Mouse (Mus musculus) intestine, embryonic 14.5 days (tissue): ENCODE measurements around the gene Ninl. TPM values are rescaled to one million over a fixed set of nuclear protein-coding genes. Genes with fewer than 3 reads are reported as not detected.

Experiments used
- ATAC-seq: fragments of 200-750 bp; cut with Nextera tagmentation; replicated peaks from 2 replicates; pipeline ENCODE4 v1.8.0; 2017; ENCODE audit warnings: low read depth, moderate number of reproducible peaks, moderate TSS enrichment, moderate library complexity; ENCODE audit not compliant: low FRiP score, low TSS enrichment
- DNase-seq: peaks from one replicate; pipeline ENCODE4 v3.0.0-alpha.2; 2018; ENCODE audit warnings: low spot score
- H3K27ac ChIP-seq: fragments of 300-500 bp; sonication (generic); 2 replicates; pipeline ENCODE4 v1.5.1; 2014; ENCODE audit warnings: low read depth, mild to moderate bottlenecking, control low read depth
- H3K27me3 ChIP-seq: fragments of 300-500 bp; sonication (generic); replicated peaks from 2 replicates; pipeline ENCODE4 v1.6.1; 2014; ENCODE audit warnings: low read length, control low read depth; ENCODE audit not compliant: control insufficient read depth, insufficient read depth
- H3K36me3 ChIP-seq: fragments of 300-500 bp; sonication (generic); 2 replicates; pipeline ENCODE4 v1.6.1; 2014; ENCODE audit warnings: low read length, control low read depth; ENCODE audit not compliant: control insufficient read depth, insufficient read depth
- H3K4me1 ChIP-seq: fragments of 300-500 bp; sonication (generic); replicated peaks from 2 replicates; pipeline ENCODE4 v1.6.1; 2014; ENCODE audit warnings: low read length, control low read depth, mixed read lengths; ENCODE audit not compliant: control insufficient read depth, insufficient read depth
- H3K4me2 ChIP-seq: fragments of 300-500 bp; sonication (generic); 2 replicates; pipeline ENCODE4 v1.6.1; 2014; ENCODE audit warnings: low read length
- H3K4me3 ChIP-seq: fragments of 300-500 bp; sonication (generic); 2 replicates; pipeline ENCODE4 v1.5.1; 2014; ENCODE audit warnings: low read depth, low read length, control low read depth, mixed read lengths
- H3K9ac ChIP-seq: fragments of 300-500 bp; sonication (generic); 2 replicates; pipeline ENCODE4 v1.6.1; 2014; ENCODE audit warnings: mild to moderate bottlenecking, low read length
- H3K9me3 ChIP-seq: fragments of 300-500 bp; sonication (generic); 2 replicates; pipeline ENCODE4 v1.6.1; 2016; ENCODE audit warnings: low read length, control low read depth; ENCODE audit not compliant: control insufficient read depth
- WGBS: fragments of 180-500 bp; shearing (Covaris S2); extraction: QIAGEN DNeasy Blood & Tissue Kit; methylation state at CpG from one replicate; pipeline ENCODE4 v1.1.7; 2014; 5-methylcytosine and 5-hydroxymethylcytosine counted together
- polyA plus RNA-seq: library from polyadenylated mRNA; unstranded; fragments of >200 nt; fragmentation: Nextera tagmentation; extraction: Ambion mirVana; gene quantifications from 2 replicates; pipeline ENCODE4 v1.2.1, GENCODE M21; 2014

The Ninl gene
- polyA plus RNA-seq, 1 experiment from 2014 or later = 10.7 TPM

- Histone ChIP-seq H3K27me3 (no peaks in the 10 kb centered on the region), H3K4me1 (no peaks in the 10 kb centered on the region), H3K9ac (no peak overlapping the region), H3K4me3 (no peak overlapping the region), H3K27ac (no peak overlapping the region), H3K9me3 (no peaks in the 10 kb centered on the region), H3K36me3 (peaks cover 57% of the 10 kb centered on the region), H3K4me2 (no peak overlapping the region)
- ATAC-seq (no peak), DNase-seq (no peak)
- 93% methylated on average over 7 of the region's 7 CpGs for WGBS
Observed at GRCm38 (mm10) chr2:150971856-150972255, 67.3 kb downstream of the Ninl start.

GRCm38 (mm10) chr2:150969231-150969630 is 70.0 kb downstream of the Ninl start:
- H3K4me1 ChIP-seq = no peaks in the 10 kb centered on the region
- DNase-seq (no peak), ATAC-seq (no peak)
- H3K27me3 ChIP-seq = no peaks in the 10 kb centered on the region
- WGBS = 90% methylated on average over 2 of the region's 2 CpGs
- no peak overlapping the region for H3K4me3 ChIP-seq
- H3K9ac ChIP-seq = no peak overlapping the region
- peaks cover 60% of the 10 kb centered on the region for H3K36me3 ChIP-seq
- no peak overlapping the region for H3K4me2 ChIP-seq
- no peak overlapping the region for H3K27ac ChIP-seq
- no peaks in the 10 kb centered on the region for H3K9me3 ChIP-seq

GRCm38 (mm10) chr2:150967491-150967890 is 71.7 kb downstream of the Ninl start:
- DNase-seq = no peak

GRCm38 (mm10) chr2:150965951-150966350 is 73.2 kb downstream of the Ninl start:
- WGBS = 89% methylated on average over 10 of the region's 10 CpGs

More at GRCm38 (mm10) chr2:150967491-150967890, 71.7 kb downstream of the Ninl start:
- no peaks in the 10 kb centered on the region for H3K9me3 ChIP-seq
- no peak overlapping the region for H3K4me3 ChIP-seq
- H3K27ac ChIP-seq = no peak overlapping the region
- H3K4me2 ChIP-seq = no peak overlapping the region
- 80% methylated on average over 2 of the region's 2 CpGs for WGBS
- H3K36me3 ChIP-seq = peaks cover 55% of the 10 kb centered on the region
- H3K9ac ChIP-seq = no peak overlapping the region
- no peak for ATAC-seq
- no peaks in the 10 kb centered on the region for H3K4me1 ChIP-seq
- no peaks in the 10 kb centered on the region for H3K27me3 ChIP-seq

GRCm38 (mm10) chr2:150964641-150965040 is 74.5 kb downstream of the Ninl start:
- no peak overlapping the region for H3K9ac ChIP-seq
- no peaks in the 10 kb centered on the region for H3K9me3 ChIP-seq
- H3K36me3 ChIP-seq = peaks cover 50% of the 10 kb centered on the region
- H3K4me3 ChIP-seq = no peak overlapping the region
- no peak overlapping the region for H3K27ac ChIP-seq
- no peak overlapping the region for H3K4me2 ChIP-seq
- ATAC-seq (no peak), DNase-seq (no peak)
- WGBS = 91% methylated on average over 3 of the region's 3 CpGs
- H3K4me1 ChIP-seq = no peaks in the 10 kb centered on the region
- H3K27me3 ChIP-seq = no peaks in the 10 kb centered on the region

More at GRCm38 (mm10) chr2:150965951-150966350, 73.2 kb downstream of the Ninl start:
- Histone ChIP-seq H3K9ac (no peak overlapping the region), H3K4me3 (no peak overlapping the region), H3K36me3 (peaks cover 55% of the 10 kb centered on the region), H3K4me2 (no peak overlapping the region), H3K27me3 (no peaks in the 10 kb centered on the region), H3K27ac (no peak overlapping the region), H3K9me3 (no peaks in the 10 kb centered on the region), H3K4me1 (no peaks in the 10 kb centered on the region)
- ATAC-seq (no peak), DNase-seq (no peak)

GRCm38 (mm10) chr2:150963246-150963645 is 75.9 kb downstream of the Ninl start:
- H3K9ac ChIP-seq = no peak overlapping the region
- H3K36me3 ChIP-seq = peaks cover 56% of the 10 kb centered on the region
- DNase-seq = no peak
- H3K27me3 ChIP-seq = no peaks in the 10 kb centered on the region
- H3K9me3 ChIP-seq = no peaks in the 10 kb centered on the region
- 84% methylated on average over 3 of the region's 3 CpGs for WGBS
- no peak for ATAC-seq
- H3K4me1 ChIP-seq = no peaks in the 10 kb centered on the region
- no peak overlapping the region for H3K4me2 ChIP-seq
- no peak overlapping the region for H3K27ac ChIP-seq
- no peak overlapping the region for H3K4me3 ChIP-seq

GRCm38 (mm10) chr2:150959521-150959920 is 79.7 kb downstream of the Ninl start:
- no peak overlapping the region for H3K4me3 ChIP-seq
- H3K36me3 ChIP-seq = peaks cover 56% of the 10 kb centered on the region
- H3K9ac ChIP-seq = no peak overlapping the region
- H3K4me1 ChIP-seq = no peaks in the 10 kb centered on the region
- H3K27ac ChIP-seq = no peak overlapping the region
- H3K9me3 ChIP-seq = no peaks in the 10 kb centered on the region
- no peaks in the 10 kb centered on the region for H3K27me3 ChIP-seq
- H3K4me2 ChIP-seq = no peak overlapping the region
- 92% methylated on average over 10 of the region's 10 CpGs for WGBS
- DNase-seq (no peak), ATAC-seq (no peak)

GRCm38 (mm10) chr2:150955859-150956258 is 83.3 kb downstream of the Ninl start:
- 75% methylated on average over 1 of the region's 1 CpGs for WGBS
- Histone ChIP-seq H3K4me2 (no peak overlapping the region), H3K9ac (no peak overlapping the region), H3K27me3 (no peaks in the 10 kb centered on the region), H3K36me3 (peaks cover 68% of the 10 kb centered on the region), H3K9me3 (no peaks in the 10 kb centered on the region), H3K4me3 (no peak overlapping the region), H3K4me1 (no peaks in the 10 kb centered on the region), H3K27ac (no peak overlapping the region)
- ATAC-seq = no peak
- DNase-seq = no peak

- H3K36me3 ChIP-seq = peaks cover 62% of the 10 kb centered on the region
- H3K9ac ChIP-seq = no peak overlapping the region
- no peaks in the 10 kb centered on the region for H3K4me1 ChIP-seq
- ATAC-seq (no peak), DNase-seq (no peak)
- H3K4me2 ChIP-seq = no peak overlapping the region
- no peaks in the 10 kb centered on the region for H3K27me3 ChIP-seq
- no peaks in the 10 kb centered on the region for H3K9me3 ChIP-seq
- no peak overlapping the region for H3K27ac ChIP-seq
- H3K4me3 ChIP-seq = no peak overlapping the region
- 85% methylated on average over 2 of the region's 2 CpGs for WGBS
Observed at GRCm38 (mm10) chr2:150951201-150951600, 88.0 kb downstream of the Ninl start.
